Mouse (Mus musculus) gastrocnemius, postnatal 14 days (tissue): ENCODE results near the gene Lrrfip1. TPM values are rescaled to one million over a fixed set of nuclear protein-coding genes. Genes with fewer than 3 reads are reported as not detected.

Experiments used
- DNase-seq: peaks from one replicate; pipeline ENCODE4 v3.0.0; 2021; ENCODE audit warnings: mixed read lengths
- intact Hi-C: fragments of 180-260 bp; cut with DNase I; formaldehyde crosslinking; loops from one replicate; pipeline ENCODE4 v1.15.1; 2025; ENCODE audit warnings: low total_unique reads
- total RNA-seq, 2 experiments: library from RNA; stranded (reverse); gene quantifications; 2 replicates each; pipeline ENCODE4 v1.2.3; 2021

The Lrrfip1 gene
- total RNA-seq, 2 experiments from 2014 or later = 202 to 236 TPM

DNA sequence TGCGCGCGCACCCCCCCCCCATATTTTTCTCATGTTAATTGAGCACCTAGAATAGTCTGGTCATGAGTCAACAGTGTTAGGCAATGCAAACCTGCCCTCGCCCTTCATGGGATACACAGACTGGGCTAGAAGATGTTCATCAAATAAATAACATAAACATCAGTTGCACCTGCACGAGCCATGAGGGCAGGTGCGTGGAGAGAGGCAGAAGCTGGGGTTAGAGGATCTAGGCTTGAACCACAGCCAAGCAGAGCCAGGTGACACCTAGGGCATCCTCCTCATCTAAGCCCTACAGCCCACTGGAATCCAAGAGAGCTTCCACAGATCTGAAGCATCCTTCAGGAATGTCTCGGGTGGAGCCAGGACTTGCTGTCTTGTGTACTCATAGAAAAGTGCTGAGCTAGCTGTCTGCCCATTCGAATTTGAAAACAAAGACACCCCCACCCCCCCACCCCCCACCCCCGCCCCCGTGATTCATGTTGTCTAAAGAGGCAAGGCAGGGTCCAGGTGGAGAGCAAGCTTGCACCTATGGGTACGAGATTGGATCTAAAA, 98.8 kb downstream of the Lrrfip1 start:
- intact Hi-C loops = loop anchor here (5.0 kb wide), 1 partner anchor 125 kb away; no protein-coding TSS in a partner anchor
- DNase-seq = no peak

DNA sequence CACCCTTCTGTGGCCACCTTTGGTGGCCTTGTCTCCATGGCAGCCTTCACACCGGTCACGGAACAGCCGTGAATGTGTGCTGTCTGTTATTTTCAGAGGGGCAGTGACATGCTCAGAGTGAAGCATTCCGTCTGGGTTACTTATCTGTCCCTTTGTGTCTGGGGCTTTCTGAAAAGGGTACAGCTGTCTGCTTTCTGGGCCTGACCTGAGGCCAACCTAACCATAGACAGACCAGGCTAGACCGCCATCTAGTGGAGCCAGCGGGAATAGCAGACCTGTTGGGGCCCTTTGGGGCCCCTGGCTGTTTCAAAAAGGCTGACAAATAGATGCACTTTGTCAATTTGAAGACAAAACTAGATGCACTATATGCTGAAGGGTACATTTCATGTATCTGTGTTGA, 100.3 kb downstream of the Lrrfip1 start:
- peak; percentile 74 for DNase-seq
- intact Hi-C loops = loop anchor here (5.0 kb wide), 1 partner anchor 127 kb away; no protein-coding TSS in a partner anchor

DNA sequence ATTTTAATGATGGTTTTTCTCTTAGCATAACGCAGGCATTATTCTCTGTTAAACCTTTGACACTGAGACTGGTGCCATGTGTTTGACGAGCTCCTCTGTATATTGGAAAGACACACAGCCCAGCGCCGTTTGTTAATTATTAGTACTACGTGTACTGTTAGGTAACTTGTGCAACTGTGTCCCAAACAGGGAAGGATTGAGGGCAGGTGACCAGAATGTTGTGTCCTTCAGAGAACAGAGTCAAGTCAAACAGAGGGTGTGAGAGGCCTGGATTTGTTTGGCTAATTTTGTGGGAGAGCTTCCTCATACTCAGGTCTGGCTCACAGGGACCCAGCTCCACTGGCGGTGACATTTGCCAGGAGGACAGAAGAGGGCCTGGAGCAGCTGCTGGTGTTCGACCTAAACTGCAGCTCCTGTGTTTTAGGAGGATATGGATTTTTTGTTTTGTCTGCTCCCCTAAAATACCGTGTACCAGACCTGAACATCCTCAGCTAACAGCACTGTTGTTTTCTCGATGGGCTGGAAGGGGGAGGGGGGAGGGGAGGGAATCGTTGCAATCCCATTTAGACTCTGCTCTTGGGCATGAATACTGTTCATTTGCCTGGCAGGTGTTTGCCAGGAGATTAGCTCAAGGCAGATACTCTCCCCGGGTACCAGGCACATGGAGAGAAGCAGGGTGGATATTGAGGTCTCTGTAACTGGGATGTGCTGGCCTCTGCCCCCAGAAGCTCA, 103.3 kb downstream of the Lrrfip1 start:
- intact Hi-C loops = no loop called here
- DNase-seq = no peak

DNA sequence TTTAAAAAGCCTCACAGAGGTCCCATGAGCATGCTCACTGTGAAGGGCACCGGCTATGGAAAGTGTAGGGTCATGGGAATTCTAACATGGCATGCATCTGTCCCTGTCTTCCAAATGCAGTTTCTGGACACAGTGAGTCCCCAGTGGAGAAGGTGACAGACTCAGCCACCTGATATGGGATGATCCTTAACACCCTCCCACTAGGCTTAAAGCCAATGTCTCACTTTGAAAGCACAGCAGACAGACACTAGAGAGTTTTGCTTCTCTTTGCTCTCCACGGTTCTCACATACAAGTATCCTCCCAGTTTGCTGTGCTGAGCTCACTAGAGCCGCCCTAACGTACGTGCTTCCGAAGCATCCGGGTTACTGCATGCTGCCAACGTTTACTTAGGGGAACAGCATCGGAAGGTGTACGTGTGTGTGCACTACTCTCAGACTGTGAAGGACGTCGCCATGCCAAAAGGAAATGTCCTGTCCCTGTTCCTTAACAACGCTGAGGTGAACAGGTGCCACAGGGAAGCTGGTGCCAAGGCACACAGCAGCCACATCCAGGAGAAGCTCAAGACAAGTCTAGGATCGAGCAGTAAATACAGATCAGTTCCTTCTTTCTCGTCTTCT, 104.9 kb downstream of the Lrrfip1 start:
- intact Hi-C loops = no loop called here
- no peak for DNase-seq

DNA sequence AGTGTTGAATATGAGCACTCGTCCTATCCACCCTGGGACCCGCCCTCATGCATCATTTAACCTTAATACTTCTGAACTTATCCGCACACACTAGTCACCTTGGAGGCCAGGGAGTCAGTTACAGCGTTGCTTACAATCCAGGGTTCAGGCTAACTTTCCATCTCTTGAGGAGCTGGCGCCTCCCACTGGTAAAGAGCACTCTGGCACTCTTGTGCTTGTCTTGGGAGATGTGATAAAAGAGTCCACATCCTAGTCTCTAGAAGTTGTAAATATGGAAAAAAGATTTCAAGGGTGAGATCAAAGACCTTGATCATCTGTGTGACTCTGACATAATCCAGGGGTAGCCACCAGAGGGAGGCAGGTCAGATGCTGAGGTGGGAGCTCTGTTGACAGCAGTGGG, 109.0 kb downstream of the Lrrfip1 start:
- intact Hi-C loops = no loop called here
- DNase-seq = no peak

DNA sequence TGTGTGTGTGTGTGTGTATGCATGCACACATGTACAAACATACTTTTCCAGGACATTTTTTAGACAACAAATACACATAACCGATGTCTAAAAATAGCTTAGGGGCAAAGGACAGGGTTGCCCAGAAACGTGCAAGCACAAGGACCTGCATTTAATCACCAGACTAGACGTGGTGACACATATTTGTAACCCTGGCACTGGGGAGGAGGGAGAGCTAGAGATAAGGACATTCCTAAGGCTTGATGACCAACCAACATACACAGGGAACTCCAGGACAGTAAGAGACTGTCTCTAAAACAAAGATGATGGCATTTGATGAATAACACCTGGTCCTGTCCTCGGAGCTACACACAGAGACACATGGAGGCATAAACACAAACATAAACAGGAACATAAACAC, 110.8 kb downstream of the Lrrfip1 start:
- intact Hi-C loops = no loop called here
- DNase-seq = no peak

DNA sequence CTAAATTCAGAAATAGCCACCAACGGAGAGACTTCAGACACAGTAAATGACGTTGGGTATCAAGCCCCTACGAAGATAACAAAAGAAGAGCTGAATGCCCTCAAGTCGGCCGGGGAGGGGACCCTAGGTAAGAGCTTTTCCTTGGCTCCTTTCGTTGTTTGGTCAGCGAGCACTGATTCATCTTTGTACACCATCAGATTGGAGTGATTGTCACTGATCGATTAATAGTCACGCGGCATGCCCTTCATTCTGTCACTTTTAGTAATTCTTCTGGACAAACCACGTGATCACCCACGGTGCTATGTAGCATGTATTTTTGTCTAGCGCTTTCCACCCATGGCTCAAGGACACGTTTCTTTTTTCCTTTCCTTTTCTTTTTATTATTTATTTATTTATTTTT, 113.6 kb downstream of the Lrrfip1 start:
- intact Hi-C loops = no loop called here
- no peak for DNase-seq

DNA sequence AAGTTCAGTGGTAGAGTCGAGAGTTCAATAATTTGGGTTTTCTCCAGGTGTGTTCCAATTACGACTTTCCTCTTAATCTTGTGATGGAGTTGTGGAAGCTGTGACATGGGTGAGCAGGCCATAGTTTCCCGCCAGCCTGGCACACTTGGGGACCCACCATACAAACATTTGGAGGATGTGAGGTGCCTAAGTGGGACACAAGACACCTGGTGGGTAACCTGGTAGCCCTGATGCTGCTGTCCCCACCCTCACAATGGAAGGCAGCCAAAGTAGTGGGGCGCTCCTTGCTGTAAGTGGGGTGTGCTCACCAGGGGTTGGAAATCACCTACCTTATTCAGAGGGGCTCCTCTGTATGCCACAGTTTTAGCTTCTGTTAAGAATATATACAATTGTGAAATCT, 114.1 kb downstream of the Lrrfip1 start:
- intact Hi-C loops = no loop called here
- no peak for DNase-seq

DNA sequence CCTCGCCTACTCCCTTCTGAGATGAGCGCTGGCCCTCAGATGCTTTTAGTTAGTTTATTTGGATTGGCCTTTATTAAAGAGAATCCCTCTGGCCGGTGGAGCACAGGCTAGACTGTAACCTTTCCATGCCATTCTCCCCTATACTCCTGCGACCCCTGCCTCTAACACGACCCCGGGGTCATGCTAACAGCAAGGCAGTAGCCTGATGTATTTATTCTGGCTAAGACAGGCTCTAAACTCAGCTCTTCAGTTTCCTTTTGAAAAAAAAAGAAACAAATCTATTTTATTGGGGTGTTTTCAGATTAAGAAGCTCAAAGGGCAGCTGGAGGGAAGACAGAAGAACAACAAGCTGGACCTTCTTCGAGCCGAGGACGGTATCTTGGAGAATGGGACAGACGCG, 123.6 kb downstream of the Lrrfip1 start:
- no peak for DNase-seq
- intact Hi-C loops = no loop called here

DNA sequence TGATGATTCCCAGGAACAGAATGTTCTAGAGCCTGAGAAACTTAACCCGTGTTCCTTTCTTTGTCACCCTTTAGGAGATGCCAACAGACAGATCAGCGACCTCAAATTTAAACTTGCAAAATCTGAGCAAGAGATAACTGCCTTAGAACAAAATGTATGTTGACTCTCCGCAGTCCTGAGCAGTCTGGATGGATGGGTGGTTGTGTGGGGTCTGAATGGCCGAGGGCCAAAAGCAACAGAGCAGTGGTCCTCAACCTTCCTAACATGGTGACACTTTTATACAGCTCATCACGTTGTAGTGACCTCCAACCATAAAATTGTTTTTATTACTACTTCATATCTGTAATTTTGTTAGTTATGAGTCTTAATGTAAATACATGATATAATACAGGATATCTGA, 124.5 kb downstream of the Lrrfip1 start:
- DNase-seq = no peak
- intact Hi-C loops = no loop called here

DNA sequence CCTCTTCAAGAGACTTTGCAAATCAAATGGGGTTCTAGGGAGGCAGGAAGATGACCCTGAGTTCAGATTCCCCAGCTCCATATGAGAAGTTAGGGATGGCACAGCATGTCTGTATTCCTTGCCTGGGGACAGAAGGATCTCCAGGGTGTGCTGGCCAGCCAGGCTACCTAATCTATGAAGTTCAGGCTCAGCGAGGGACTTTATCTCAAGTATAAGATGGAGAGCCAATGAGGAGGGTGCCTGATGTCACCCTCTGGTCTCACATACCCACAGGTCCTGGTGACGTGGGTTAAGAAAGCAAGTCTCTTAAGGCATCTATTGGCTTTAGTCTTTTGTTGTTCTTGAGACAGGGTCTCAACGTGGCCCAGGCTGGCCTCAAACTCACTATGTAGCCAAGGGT, 124.9 kb downstream of the Lrrfip1 start:
- intact Hi-C loops = no loop called here
- no peak for DNase-seq

DNA sequence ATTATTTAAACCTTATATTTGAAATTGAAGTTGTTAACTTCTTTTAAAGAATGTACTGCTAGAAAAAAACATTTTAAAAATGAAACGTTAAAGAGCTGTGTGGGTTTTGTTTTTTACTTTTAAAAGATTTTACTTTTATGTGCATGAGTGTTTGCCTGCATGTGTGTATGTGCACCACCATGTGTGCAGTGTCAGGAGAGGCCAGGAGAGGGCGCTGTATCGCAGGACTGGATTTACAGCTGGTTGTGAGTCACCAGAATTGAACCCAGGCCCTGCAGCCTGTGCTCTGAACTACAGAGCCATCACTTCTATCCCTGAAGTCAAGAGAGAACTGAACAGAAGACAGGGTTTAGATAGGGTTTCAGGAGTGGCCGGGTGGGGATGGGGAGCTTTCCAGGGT, 130.3 kb downstream of the Lrrfip1 start:
- no peak for DNase-seq
- intact Hi-C loops = no loop called here

DNA sequence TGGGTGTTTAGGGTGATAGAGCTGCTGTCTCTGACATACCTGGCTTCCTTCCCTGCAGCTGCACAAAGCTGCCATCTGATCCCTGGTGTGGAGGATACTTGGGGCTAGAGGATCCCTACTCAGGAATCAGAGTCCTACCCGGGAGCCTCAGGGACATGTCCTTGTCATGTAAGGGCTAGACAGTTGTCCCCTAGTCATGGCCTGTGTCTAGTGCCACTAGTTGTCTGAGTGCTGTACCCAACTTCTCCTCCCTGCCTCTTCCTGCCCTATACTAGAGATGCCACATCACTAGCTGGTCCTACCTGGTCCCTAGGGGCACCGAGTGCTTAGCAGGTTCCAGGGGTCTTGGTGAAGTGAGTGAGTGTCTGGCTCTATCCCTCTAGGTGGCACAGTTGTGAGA, 138.5 kb downstream of the Lrrfip1 start:
- intact Hi-C loops = no loop called here
- DNase-seq = no peak

DNA sequence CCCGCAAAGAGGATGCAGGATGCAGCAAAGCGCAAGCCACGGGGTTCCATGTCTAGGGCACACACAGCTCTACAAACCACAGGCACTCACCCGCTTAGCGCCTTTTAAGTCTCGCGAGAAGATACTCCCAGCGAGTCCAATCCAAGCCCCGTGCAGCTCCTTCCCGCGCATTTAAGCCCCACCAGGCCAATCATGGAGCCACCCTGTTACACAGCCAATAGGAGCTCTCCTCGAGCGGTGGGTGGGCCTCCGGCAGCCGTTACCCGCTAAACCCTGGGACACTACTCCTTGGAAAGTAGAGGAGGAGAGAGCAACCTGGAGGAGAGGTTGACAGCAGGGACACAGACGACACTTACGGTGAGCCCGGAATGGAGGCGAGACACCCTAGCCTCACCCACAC, 146.3 kb downstream of the Lrrfip1 start, which contains the start of gene Rbm44:
TSS of gene Rbm44 (plus strand) at position 277 of the 400 bp plus-strand sequence.
- DNase-seq = no peak
- intact Hi-C loops = no loop called here

DNA sequence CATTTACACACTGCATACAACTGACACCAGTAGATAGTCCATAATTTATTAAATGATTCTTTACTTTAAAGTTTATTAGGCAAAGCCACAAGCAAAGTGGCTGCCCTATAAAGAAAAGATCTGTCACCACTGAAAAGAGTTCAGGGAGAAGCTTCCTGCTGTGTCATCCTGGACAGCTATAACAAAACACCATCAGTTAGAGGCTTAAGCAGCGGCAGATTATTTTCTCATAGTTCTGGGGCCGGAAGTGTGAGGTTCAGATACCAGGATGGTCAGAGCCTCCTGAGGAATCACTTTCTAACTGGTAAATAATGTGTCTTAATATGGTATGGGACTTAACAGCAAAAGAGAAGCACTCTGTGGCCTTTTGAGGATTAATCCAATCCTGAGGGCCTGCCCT, 153.0 kb downstream of the Lrrfip1 start:
- intact Hi-C loops = no loop called here
- no peak for DNase-seq

DNA sequence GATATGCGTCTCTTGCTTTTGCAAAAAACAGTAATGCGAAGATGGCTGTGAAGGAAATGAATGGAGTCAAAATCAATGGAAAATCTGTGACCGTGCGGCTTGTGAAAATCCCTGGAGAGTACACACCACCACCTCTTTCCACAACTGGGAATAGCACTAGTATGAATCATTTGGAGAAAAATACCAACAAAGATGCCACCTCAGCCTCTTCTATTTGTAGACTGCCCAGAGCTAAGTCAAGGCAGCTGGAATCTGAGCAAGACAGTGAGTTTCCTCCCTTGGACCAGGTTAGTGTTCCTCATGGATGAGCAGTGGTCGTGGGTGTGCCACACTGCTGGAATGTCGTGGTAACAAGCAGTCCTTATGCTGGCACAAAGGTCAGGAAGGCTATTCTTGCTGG, 168.3 kb downstream of the Lrrfip1 start:
- DNase-seq = no peak
- intact Hi-C loops = no loop called here

DNA sequence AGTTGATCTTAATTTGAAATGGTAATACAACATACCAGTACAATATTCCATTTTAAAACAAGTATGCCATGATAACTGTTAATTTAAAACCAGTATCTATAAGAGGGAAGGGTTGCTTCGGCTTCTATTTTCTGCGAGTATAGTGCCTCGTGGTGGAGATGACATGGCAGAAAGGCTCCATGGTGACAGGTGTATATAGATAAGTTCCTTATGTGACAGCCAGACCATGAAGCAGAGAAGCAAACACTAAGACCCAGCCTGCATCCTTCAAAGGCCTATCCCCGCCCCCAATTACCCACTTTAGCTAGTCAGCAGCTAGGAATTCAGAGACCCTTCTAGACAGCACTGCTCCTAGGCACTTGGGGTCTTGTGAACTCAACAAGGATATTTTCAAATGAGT, 170.6 kb downstream of the Lrrfip1 start:
- no peak for DNase-seq

DNA sequence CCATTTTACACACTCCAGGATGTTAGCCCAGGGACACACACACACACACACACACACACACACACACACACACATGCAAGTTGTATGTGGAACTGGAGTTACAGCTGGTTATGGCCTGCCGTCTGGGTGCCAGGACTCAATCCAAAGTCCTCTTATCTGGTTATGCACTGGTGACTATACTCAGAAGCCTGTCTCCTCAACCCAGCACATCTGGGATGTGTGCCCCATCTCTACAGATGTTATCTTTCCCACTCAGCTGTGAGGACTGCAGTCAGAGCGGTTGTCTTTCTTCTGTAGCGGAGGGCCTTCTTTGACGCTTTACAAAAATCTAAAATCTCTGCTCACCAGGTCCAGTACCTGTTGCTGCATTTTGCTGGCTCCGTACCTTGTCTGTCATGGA, 176.3 kb downstream of the Lrrfip1 start:
- intact Hi-C loops = no loop called here
- DNase-seq = no peak

More for the DNA sequence above, 170.6 kb downstream of the Lrrfip1 start:
- intact Hi-C loops = no loop called here

DNA sequence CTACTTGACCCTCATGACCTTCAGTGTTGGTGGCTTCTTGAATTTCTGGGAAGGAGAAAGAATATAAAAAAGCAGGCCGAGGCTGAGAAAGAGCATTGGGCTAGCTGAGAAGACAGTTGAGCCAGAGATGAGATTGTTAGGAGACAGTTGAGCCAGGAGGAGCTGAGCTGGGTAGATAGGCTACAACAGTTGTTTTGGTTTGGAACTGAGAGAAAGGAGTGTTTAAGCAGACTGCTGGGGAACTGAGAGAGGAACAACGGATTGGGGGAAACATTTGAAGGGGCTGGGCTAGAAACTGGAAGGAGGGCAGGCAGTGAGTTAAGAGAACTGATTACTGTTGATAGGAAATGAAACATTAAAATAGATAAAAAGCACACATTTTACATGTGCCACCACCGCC, 177.5 kb downstream of the Lrrfip1 start:
- intact Hi-C loops = no loop called here
- DNase-seq = no peak

DNA sequence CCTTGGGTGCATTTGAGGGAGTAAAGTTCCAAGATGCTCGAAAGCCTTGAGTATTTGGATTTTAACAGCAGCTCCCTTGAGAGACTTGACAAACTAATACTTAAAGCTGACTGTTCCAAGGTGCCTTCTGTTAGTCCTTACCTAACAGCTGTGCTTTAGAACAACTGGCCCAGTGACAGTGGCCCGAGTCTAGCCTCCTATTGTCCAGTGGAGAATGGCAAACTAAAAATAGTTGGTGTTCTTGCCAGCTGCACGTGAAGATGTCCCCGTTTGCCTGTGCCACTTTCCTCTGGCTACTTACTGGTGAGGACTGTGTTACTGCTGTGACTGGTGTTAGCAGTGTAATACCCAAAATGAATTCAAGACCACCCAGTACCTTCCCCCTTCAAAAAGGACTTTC, 178.3 kb downstream of the Lrrfip1 start:
- DNase-seq = no peak
- intact Hi-C loops = no loop called here
